Mouse (Mus musculus) heart, embryonic 10.5 days (tissue): ENCODE data around the gene Tmem165. TPM values are rescaled to one million over a fixed set of nuclear protein-coding genes. Genes with fewer than 3 reads are reported as not detected.

Experiments
- DNase-seq: peaks from one replicate; pipeline ENCODE4 v3.0.0-alpha.2; 2017; ENCODE audit warnings: low spot score
- H3K27ac ChIP-seq: fragments of 300-500 bp; sonication (generic); 2 replicates; pipeline ENCODE4 v1.5.1; 2016; ENCODE audit warnings: mild to moderate bottlenecking
- H3K27me3 ChIP-seq: fragments of 300-500 bp; sonication (generic); 2 replicates; pipeline ENCODE4 v1.6.1; 2016; ENCODE audit warnings: mild to moderate bottlenecking; ENCODE audit not compliant: poor library complexity, insufficient read depth, severe bottlenecking
- H3K36me3 ChIP-seq: fragments of 300-500 bp; sonication (generic); 2 replicates; pipeline ENCODE4 v1.6.1; 2016; ENCODE audit warnings: mild to moderate bottlenecking, moderate library complexity
- H3K4me1 ChIP-seq: fragments of 300-500 bp; sonication (generic); 2 replicates; pipeline ENCODE4 v1.6.1; 2016; ENCODE audit warnings: mild to moderate bottlenecking
- H3K4me3 ChIP-seq: fragments of 300-500 bp; sonication (generic); 2 replicates; pipeline ENCODE4 v1.5.1; 2016; ENCODE audit warnings: mild to moderate bottlenecking, moderate library complexity
- H3K9me3 ChIP-seq: fragments of 300-500 bp; sonication (generic); 2 replicates; pipeline ENCODE4 v1.6.1; 2016; ENCODE audit warnings: mild to moderate bottlenecking, moderate library complexity
- WGBS: fragments of 180-500 bp; shearing (Covaris S2); methylation state at CpG from one replicate; pipeline ENCODE4 v1.1.7; 2016; 5-methylcytosine and 5-hydroxymethylcytosine counted together
- polyA plus RNA-seq: library from polyadenylated mRNA; unstranded; fragments of >200 nt; fragmentation: Nextera tagmentation; extraction: Ambion mirVana; gene quantifications from 2 replicates; pipeline ENCODE4 v1.2.1, GENCODE M21; 2016

The Tmem165 gene
- polyA plus RNA-seq, 1 experiment from 2014 or later, result 101 TPM

DNA sequence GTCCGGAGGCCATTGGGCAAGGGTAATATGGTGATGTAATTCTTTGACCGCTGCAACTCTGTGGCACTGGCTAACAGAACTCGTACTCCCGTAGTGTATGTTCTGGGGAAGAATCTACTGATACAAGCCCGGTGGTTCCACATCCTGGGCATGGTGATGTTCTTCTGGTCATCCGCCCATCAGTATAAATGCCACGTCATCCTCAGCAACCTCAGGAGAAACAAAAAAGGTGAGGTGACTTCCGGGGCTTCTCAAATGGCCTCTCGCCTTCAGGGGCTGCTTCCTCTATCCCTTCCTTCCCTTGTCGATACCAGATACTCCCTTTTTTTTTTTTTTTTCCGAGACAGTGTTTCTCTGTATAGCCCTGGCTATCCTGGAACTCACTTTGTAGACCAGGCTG is 30.2 kb upstream of the Tmem165 start:
- Histone ChIP-seq H3K4me1 (peaks cover 7% of the 10 kb centered on the region), H3K4me3 (no peak overlapping the region), H3K36me3 (peaks cover 54% of the 10 kb centered on the region), H3K9me3 (no peaks in the 10 kb centered on the region), H3K27me3 (no peaks in the 10 kb centered on the region), H3K27ac (no peak overlapping the region)
- 89% methylated on average over 11 of the region's 11 CpGs for WGBS
- peak; percentile 63 for DNase-seq

DNA sequence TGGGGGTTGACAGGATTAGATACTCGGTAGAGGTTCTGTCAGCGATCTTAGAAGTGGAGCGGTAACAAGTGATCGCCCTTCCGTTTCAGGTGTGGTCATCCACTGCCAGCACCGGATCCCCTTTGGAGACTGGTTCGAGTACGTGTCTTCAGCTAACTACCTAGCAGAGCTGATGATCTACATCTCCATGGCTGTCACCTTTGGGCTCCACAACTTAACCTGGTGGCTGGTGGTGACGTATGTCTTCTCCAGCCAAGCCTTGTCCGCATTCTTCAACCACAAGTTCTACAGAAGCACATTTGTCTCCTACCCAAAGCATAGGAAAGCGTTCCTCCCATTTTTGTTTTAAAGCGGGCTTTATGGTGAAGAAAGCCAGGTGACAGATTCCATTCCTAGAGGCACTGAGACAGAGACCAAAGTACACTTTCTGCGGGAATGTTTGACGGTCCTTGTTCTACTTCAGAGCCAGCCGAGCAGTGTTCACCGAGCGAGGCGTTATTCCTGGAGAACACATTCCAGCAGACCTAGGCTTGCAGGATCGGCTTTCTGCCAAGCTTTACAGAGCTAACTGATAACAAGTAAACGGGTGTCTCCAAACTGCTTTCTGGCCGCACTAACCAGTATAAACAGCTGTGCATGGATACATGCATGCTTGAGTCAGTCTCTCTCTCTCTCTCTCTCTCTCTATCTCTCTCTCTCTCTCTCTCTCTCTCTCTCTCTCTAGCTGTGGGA is 29.1 kb upstream of the Tmem165 start:
- peaks cover 51% of the 10 kb centered on the region for H3K36me3 ChIP-seq
- 67% methylated on average over 21 of the region's 21 CpGs for WGBS
- DNase-seq, result peak; percentile 82
- no peak overlapping the region for H3K4me3 ChIP-seq
- H3K4me1 ChIP-seq, result peaks cover 7% of the 10 kb centered on the region
- H3K27me3 ChIP-seq, result no peaks in the 10 kb centered on the region
- H3K9me3 ChIP-seq, result no peaks in the 10 kb centered on the region; the same call in 1 of the 2 replicates
- peak overlapping the region; percentile 16; the same call in 1 of the 2 replicates for H3K27ac ChIP-seq

DNA sequence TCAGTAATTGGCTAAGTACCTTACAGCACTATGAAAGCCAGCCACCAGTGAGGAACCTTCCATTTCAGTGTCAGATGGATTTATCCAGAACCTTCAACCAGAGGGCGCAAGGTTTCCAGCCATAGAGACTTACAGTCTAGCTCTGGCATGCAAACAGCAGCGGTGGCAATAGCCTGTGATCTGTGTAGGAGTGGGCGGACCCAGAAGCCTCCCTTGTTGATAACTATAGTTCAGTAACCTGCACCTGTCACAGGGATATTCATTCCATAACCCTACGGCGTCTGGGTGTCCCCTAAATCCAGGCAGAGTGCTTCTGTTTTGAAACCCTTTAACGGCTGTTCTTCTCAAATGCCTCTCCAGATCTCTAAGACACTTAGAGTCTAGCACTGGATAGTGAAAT is 24.1 kb upstream of the Tmem165 start:
- DNase-seq, result no peak
- no peaks in the 10 kb centered on the region; the same call in 1 of the 2 replicates for H3K9me3 ChIP-seq
- H3K36me3 ChIP-seq, result peaks cover 19% of the 10 kb centered on the region
- H3K27me3 ChIP-seq, result no peaks in the 10 kb centered on the region
- H3K4me1 ChIP-seq, result peaks cover 3% of the 10 kb centered on the region
- no peak overlapping the region for H3K27ac ChIP-seq
- no peak overlapping the region for H3K4me3 ChIP-seq
- 65% methylated on average over 6 of the region's 6 CpGs for WGBS

DNA sequence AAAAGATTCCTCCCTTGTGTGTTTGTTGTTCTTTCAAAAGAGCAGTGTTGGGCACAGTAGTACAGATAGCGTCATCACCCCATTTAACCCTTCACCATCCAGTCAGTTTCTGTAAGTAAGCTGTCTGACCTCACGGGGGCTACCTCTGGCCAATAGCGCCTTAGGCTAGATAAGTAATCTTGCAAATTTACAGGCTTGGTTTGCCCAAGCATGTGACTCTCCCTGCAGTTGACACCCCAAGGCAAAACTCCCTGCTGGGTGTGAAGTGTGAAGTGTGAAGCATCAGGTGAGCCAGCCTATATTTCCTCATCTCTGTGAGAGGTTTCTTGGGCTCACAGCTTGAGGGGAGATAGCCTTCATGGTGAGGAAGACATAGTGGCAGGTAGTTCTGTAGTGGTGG is 23.6 kb upstream of the Tmem165 start:
- Histone ChIP-seq H3K4me3 (no peak overlapping the region), H3K9me3 (no peaks in the 10 kb centered on the region; the same call in 1 of the 2 replicates), H3K4me1 (no peaks in the 10 kb centered on the region; the same call in 1 of the 2 replicates), H3K27ac (no peak overlapping the region), H3K27me3 (no peaks in the 10 kb centered on the region), H3K36me3 (peaks cover 16% of the 10 kb centered on the region)
- DNase-seq, result peak; percentile 71
- 32% methylated on average over 3 of the region's 3 CpGs for WGBS

DNA sequence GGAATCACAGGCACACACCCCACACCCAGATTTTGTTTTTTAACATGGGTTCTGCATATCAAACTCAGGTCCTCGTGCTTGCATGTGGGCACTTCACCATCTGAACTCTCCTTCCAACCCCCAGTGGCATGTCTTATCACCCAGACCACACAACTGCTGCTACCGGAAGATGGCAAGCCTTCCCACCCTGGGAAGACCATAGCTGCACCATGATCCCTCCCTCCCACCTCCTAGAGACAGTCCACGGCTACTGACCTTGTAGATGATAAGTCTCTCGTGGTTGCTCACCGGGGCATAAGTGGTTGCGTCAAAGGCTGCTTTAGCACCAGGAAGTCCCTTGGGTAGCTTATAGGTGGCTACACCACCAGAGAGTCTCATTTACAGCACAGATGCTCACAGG is 22.2 kb upstream of the Tmem165 start:
- Histone ChIP-seq H3K27ac (no peak overlapping the region), H3K27me3 (no peaks in the 10 kb centered on the region), H3K4me1 (no peaks in the 10 kb centered on the region; the same call in 1 of the 2 replicates), H3K36me3 (peaks cover 9% of the 10 kb centered on the region), H3K9me3 (no peaks in the 10 kb centered on the region; the same call in 1 of the 2 replicates), H3K4me3 (no peak overlapping the region)
- 71% methylated on average over 6 of the region's 6 CpGs for WGBS
- peak; percentile 25 for DNase-seq

DNA sequence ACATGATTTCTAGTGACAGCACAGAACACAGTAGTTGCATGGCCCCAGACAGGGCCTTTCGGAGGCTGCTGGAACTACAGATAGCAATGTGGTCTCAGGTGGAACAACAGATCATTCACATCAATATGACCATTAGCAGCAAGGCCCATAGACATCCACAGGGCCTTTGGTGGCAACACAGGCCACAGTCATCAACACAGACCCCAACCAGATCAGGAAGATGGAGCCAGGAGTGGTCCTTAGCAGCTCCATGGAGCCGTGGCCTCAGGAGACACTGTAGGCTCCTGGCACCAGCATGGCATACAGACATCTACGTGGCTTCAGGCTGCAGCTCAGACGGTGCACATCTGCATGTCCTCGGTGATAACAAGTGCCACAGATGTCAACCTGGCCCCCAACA is 20.8 kb upstream of the Tmem165 start:
- Histone ChIP-seq H3K4me1 (no peaks in the 10 kb centered on the region; the same call in 1 of the 2 replicates), H3K36me3 (0 out of 2 replicates have a peak, but pooled peaks cover 5% of the 10 kb centered on the region), H3K27me3 (no peaks in the 10 kb centered on the region), H3K4me3 (no peak overlapping the region), H3K27ac (no peak overlapping the region), H3K9me3 (no peaks in the 10 kb centered on the region; the same call in 1 of the 2 replicates)
- DNase-seq, result peak; percentile 51
- WGBS, result 81% methylated on average over 5 of the region's 5 CpGs

DNA sequence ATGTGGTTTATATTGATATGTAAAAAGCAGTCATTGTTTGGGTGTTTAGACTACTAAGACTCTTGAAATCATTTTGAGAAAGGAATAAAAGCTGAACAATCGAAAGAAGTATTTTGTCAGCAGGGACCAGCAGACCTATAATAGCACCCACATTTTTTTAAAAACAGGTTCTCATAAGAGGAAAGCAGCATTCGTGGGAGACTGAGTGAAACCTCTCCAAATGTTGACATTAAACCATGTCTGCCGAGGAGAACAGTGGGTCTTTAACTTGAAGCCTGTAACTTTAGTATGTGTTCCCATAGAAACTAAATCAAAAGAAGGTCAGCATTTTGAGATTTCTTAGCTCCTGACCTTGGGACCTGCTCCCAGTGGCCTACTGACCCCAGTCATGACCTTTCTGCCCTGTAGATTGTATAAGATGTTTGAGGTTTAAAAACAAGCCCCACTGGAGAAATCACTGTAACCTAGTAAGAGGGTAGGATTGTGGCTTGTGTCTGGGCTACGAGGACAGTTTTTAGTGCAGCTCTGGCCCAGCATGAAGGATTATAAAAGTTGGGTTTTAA is 19.8 kb upstream of the Tmem165 start:
- DNase-seq, result no peak
- 75% methylated on average over 4 of the region's 4 CpGs for WGBS
- Histone ChIP-seq H3K27me3 (no peaks in the 10 kb centered on the region), H3K36me3 (no peaks in the 10 kb centered on the region), H3K4me1 (no peaks in the 10 kb centered on the region; the same call in 1 of the 2 replicates), H3K4me3 (no peak overlapping the region), H3K27ac (no peak overlapping the region), H3K9me3 (no peaks in the 10 kb centered on the region; the same call in 1 of the 2 replicates)

DNA sequence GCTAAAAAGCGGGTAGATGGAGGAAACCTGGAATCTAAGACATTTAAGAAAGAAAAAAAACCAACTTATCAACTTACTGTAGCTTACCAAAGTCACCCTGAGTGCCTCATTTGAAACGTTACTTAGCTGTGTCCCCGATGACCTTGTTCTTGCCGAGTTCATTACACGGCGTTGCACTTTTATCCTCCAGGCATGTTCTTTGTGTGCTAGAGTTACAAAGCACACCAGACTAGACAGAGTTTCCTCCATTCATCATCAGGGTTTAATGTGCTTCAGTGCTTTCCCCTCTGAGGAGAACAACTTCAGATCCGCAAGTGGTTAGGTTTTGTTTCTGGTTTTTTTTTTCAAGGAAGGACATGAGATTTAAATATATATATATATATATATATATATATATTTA is 18.9 kb upstream of the Tmem165 start:
- H3K9me3 ChIP-seq, result no peaks in the 10 kb centered on the region
- no peak overlapping the region for H3K27ac ChIP-seq
- no peaks in the 10 kb centered on the region; the same call in 1 of the 2 replicates for H3K4me1 ChIP-seq
- no peaks in the 10 kb centered on the region for H3K27me3 ChIP-seq
- no peaks in the 10 kb centered on the region for H3K36me3 ChIP-seq
- 74% methylated on average over 7 of the region's 7 CpGs for WGBS
- H3K4me3 ChIP-seq, result no peak overlapping the region
- DNase-seq, result no peak

DNA sequence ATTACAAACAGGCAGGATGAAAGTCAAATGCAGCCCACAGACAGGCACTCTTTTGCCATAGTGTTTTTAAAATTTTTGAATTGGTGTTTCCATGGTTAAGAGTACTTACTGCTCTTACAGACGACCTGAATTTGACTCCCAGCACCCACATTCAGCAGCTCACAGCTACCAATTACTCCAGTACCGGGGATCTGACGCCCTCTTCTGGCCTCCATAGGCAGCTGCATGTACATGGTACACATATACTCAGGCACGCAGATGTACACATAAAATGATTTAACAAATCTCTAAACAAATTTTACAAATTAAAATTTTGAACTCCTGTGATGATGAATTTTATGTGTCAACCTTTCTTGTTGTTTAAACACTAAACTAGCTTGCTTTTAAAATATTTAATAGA is 13.2 kb upstream of the Tmem165 start:
- no peak for DNase-seq
- H3K9me3 ChIP-seq, result no peaks in the 10 kb centered on the region
- no peak overlapping the region for H3K27ac ChIP-seq
- no peak overlapping the region for H3K4me3 ChIP-seq
- no peaks in the 10 kb centered on the region for H3K27me3 ChIP-seq
- H3K36me3 ChIP-seq, result no peaks in the 10 kb centered on the region
- H3K4me1 ChIP-seq, result no peaks in the 10 kb centered on the region
- WGBS, result 74% methylated on average over 4 of the region's 4 CpGs

DNA sequence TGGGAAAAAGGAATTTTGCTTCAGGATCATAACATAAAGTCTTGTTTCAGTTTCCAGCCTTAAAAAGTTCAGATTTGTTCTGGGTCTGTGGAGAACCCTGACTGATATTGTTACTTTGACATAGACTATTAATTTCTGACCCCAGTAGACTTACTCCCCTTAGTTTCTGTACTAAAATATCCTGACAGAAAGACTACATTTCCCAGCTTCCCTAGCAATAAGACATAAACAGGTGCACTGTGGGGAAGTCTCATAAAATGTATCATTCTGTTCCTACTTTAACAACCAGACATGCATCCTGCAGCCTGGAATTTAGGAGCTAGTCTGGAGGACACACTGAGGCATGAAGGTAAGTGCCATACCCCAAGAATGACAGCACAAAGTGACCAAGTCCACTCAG is 12.6 kb upstream of the Tmem165 start:
- no peak for DNase-seq
- Histone ChIP-seq H3K9me3 (no peaks in the 10 kb centered on the region), H3K4me1 (no peaks in the 10 kb centered on the region), H3K27me3 (no peaks in the 10 kb centered on the region), H3K36me3 (no peaks in the 10 kb centered on the region), H3K27ac (no peak overlapping the region), H3K4me3 (no peak overlapping the region)

DNA sequence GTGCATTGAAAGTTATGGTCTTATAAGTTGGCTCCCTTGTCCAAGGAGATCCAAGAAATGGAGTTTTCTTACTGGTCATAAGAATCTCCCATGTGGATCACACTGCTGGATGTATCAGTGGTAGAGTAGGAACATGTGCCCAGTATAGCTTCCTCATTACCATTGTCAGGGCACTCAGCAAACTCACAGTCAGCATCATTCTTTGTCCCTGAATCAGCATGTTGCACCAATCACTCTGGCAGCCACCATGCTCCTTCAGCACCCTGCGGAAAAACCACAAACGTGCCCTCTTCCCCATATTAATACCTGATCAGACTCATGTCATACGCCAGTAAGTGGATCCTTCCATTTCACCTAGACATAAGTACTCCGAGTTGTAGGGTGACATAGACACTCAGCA is 8.6 kb upstream of the Tmem165 start:
- no peaks in the 10 kb centered on the region for H3K27me3 ChIP-seq
- no peak overlapping the region for H3K4me3 ChIP-seq
- no peaks in the 10 kb centered on the region for H3K36me3 ChIP-seq
- no peaks in the 10 kb centered on the region for H3K9me3 ChIP-seq
- H3K27ac ChIP-seq, result no peak overlapping the region
- 88% methylated on average over 4 of the region's 4 CpGs for WGBS
- DNase-seq, result no peak
- H3K4me1 ChIP-seq, result peaks cover 9% of the 10 kb centered on the region; the same call in 1 of the 2 replicates

DNA sequence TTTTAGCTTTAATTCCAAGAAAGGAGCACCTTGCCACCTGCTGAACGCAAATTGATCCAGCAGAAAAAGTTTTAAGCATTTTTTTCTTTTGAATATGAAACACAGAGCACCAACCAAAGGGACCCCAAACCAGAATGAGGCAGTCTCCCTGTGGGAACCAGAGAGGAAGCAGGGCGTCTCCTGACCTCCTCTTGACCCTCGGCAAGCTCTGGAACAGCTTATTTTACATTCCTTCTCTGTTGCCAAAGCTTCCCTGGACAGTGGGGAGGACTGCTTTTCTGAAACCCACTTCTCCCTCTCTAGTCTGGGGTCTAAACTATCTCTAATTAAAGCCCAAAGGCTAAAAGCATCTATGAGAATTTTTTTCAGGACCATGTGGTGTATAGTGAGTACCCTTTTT is 7.3 kb upstream of the Tmem165 start:
- Histone ChIP-seq H3K36me3 (no peaks in the 10 kb centered on the region), H3K27me3 (no peaks in the 10 kb centered on the region), H3K9me3 (no peaks in the 10 kb centered on the region), H3K4me3 (no peak overlapping the region), H3K27ac (peak overlapping the region; percentile 67), H3K4me1 (peaks cover 9% of the 10 kb centered on the region; the same call in 1 of the 2 replicates)
- DNase-seq, result no peak
- WGBS, result 34% methylated on average over 3 of the region's 3 CpGs

DNA sequence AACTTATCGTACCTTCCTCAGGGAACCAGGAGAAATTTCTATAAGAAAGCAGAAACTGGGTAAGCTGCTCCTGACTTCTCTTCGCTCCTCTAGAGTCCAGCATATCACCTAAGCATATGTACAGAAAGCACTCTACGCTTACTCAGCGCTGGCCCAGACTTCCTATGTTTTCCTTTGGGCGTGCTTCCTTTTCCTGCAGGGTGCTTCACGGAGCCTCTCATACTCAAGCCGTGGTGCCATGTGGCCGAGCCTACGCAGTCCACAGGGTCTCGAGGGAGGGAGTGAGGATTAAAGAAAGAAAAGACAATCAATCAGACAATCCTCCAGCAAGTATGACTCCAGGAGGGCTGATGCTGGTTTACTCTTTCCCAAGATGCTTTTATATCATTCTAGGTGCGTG is 6.8 kb upstream of the Tmem165 start:
- Histone ChIP-seq H3K27me3 (no peaks in the 10 kb centered on the region), H3K4me1 (peaks cover 9% of the 10 kb centered on the region; the same call in 1 of the 2 replicates), H3K27ac (peak overlapping the region; percentile 67), H3K9me3 (no peaks in the 10 kb centered on the region), H3K36me3 (no peaks in the 10 kb centered on the region), H3K4me3 (no peak overlapping the region)
- no peak for DNase-seq
- 65% methylated on average over 11 of the region's 11 CpGs for WGBS
